Mouse (Mus musculus): ENCODE results near the gene Spats2l. TPM values are rescaled to one million over a fixed set of nuclear protein-coding genes. Genes with fewer than 3 reads are reported as not detected.
A peak's percentile ranks its signal among the peaks of the same experiment; 100 is the strongest.

Spats2l gene
- polyA plus RNA-seq, 1 experiment from 2014 or later, result 29.3 TPM

DNA sequence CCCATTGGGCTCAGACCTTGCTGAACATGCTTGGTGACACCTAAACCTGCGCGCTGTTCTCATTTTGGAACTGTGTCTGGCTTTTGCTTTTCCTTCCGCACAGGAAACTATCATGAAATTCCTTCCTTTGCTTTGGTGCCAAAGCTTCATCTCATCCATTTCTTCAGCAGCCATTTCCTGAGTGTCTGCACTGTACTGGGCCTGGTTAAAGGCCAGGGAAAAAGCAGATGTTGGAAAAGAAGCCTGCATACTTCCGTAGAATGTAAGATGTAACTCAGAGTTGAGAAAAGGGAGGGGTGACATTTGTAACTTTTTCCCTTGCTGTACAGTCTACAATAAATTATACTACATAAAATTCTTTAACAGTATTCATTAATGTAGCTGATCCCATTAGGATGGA, 18.2 kb downstream of the Spats2l start:
- Histone ChIP-seq H3K4me1 (no peaks in the 10 kb centered on the region), H3K36me3 (no peaks in the 10 kb centered on the region), H3K27me3 (ENCODE audit: low read depth, poor library complexity, severe bottlenecking) (no peaks in the 10 kb centered on the region), H3K27ac (no peak overlapping the region), H3K4me3 (no peak overlapping the region), H3K9me3 (replicated peaks) (no peaks in the 10 kb centered on the region)
- no peak for DNase-seq (ENCODE audit: low spot score)
- 92% methylated on average over 4 of the region's 4 CpGs for WGBS

DNA sequence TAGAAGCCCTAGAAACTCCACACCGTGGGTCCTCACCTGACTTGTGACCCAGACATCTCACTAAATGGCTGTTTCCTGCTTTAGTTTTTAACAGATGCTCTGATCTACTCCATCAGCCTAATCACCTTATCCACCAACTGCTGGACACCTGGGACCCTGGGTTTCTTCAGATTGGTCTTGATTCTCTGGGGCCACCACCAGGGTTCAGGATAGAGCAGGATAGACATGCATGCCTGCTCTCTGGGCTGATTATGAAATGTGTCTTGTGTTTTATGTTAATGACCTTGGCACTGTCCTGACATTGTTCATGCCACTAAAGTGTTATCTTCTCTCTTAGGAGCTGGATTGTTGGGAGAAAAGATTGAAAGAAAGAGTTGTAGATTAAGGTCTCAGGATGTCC, 21.9 kb downstream of the Spats2l start:
- WGBS, result 73% methylated on average over 1 of the region's 1 CpGs
- Histone ChIP-seq H3K9me3 (replicated peaks) (no peaks in the 10 kb centered on the region), H3K36me3 (no peaks in the 10 kb centered on the region), H3K4me3 (no peak overlapping the region), H3K27me3 (ENCODE audit: low read depth, poor library complexity, severe bottlenecking) (no peaks in the 10 kb centered on the region), H3K27ac (no peak overlapping the region), H3K4me1 (no peaks in the 10 kb centered on the region)
- no peak for DNase-seq (ENCODE audit: low spot score)

DNA sequence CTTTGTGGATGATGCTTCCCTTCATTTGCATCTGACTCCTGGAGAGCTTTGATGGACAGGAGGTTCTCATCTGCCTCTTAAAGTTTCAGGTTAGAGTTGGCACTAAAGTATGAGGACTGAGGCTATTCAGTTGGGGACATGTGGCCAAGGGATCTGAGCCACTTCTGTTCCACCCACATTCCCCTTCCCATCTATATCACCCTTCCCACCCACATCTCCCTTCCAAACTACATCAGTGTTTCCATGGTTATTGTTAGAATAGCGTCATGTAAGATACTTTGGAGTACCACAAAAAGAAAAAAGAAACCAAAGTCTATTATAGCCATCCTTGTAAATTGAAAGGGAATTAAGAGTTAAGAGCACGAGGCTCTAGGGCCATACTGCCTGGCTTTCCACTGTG, 25.4 kb downstream of the Spats2l start:
- no peak for DNase-seq (ENCODE audit: low spot score)
- Histone ChIP-seq H3K27ac (no peak overlapping the region), H3K4me1 (peaks cover 7% of the 10 kb centered on the region), H3K36me3 (no peaks in the 10 kb centered on the region), H3K4me3 (no peak overlapping the region), H3K27me3 (ENCODE audit: low read depth, poor library complexity, severe bottlenecking) (no peaks in the 10 kb centered on the region), H3K9me3 (replicated peaks) (no peaks in the 10 kb centered on the region)
- WGBS, result 86% methylated on average over 2 of the region's 2 CpGs

DNA sequence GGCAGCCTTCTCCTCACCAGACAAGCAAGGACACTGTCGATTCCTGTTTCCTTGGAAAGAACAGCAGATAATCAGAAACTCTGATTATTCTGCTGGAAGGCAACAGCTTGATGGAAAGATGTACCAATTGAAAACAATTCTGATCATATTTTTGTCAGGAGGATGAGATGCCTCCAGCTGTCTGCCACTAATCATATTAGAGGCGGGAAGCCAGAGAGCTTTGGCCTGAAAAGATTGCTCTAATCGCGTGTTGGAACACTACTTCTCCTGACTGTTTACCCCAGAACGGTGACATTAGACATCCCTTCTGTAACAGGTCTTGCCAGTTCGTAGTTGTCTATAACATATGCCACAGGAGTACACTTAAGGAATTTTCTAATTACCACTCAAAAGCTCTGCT, 26.9 kb downstream of the Spats2l start:
- H3K36me3 ChIP-seq, result no peaks in the 10 kb centered on the region
- H3K4me1 ChIP-seq, result peaks cover 21% of the 10 kb centered on the region
- no peaks in the 10 kb centered on the region for H3K9me3 ChIP-seq (replicated peaks)
- no peak overlapping the region for H3K27ac ChIP-seq
- H3K27me3 ChIP-seq (ENCODE audit: low read depth, poor library complexity, severe bottlenecking), result no peaks in the 10 kb centered on the region
- no peak overlapping the region for H3K4me3 ChIP-seq
- no peak for DNase-seq (ENCODE audit: low spot score)
- WGBS, result 90% methylated on average over 6 of the region's 6 CpGs

DNA sequence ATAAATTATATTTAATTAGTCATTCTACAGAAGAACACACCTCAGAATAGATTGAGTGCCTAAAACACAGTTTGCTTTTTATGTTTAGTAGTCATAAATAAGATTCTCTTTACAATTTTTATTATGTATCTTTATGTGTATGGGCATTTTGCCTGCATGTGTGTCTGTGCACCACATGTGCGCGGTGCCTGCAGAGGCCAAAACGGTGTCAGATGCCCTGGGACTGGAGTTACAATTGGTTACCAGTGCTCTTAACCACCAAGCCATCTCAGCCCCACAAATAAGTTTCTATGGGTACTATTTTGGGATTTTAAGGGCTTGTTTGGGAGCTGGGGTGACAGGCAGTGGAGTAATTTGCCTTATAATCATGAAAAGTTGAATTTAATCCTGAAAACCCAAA, 32.2 kb downstream of the Spats2l start:
- peaks cover 3% of the 10 kb centered on the region; the same call in 1 of the 2 replicates for H3K36me3 ChIP-seq
- DNase-seq (ENCODE audit: low spot score), result no peak
- no peak overlapping the region for H3K4me3 ChIP-seq
- H3K4me1 ChIP-seq, result peaks cover 55% of the 10 kb centered on the region
- H3K27me3 ChIP-seq (ENCODE audit: low read depth, poor library complexity, severe bottlenecking), result no peaks in the 10 kb centered on the region
- H3K9me3 ChIP-seq (replicated peaks), result no peaks in the 10 kb centered on the region
- peak overlapping the region; percentile 6; the same call in 1 of the 2 replicates for H3K27ac ChIP-seq
- 79% methylated on average over 3 of the region's 3 CpGs for WGBS

DNA sequence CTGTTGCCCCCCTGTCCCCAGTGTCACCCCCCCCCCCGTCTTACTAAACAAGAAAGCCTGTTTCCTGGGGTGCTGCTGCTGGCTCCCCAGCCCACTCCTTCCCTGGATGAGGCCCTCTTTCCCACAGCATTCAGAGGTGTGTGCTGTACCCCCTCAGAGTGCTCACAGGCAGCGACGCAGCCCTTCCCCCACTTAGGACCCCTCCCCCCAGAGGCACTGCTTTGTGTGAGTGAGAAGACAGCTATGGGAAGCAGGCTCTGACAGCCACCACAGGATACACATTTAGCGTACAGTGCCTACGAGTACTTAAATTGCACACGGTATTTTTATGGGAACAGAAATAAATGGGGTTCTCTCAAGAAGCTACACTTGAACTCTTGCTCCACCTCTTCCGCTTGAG, 33.9 kb downstream of the Spats2l start:
- Histone ChIP-seq H3K4me1 (peaks cover 55% of the 10 kb centered on the region), H3K27me3 (ENCODE audit: low read depth, poor library complexity, severe bottlenecking) (no peaks in the 10 kb centered on the region), H3K4me3 (no peak overlapping the region), H3K36me3 (peaks cover 3% of the 10 kb centered on the region; the same call in 1 of the 2 replicates), H3K9me3 (replicated peaks) (no peaks in the 10 kb centered on the region), H3K27ac (peak overlapping the region; percentile 72)
- 53% methylated on average over 7 of the region's 7 CpGs for WGBS
- DNase-seq (ENCODE audit: low spot score), result no peak

DNA sequence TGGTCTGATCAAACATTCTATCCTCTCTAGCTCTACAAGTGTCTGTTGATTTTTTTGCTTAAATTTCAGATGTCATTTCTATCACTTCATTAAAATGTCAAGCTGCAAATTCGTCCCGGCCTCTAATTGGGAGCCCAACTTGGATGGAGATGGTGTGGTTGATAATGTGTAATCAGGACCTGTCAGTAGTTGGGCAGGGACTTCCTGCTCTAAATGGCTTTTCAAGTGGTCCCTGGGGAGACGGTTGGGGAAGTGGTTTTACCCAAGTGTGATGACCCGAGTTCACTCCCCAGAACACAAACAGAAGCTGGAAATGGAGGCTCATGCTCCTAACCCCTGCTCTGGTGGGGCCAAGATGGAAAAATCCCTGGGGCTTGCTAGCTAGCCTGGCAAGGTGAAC, 36.3 kb downstream of the Spats2l start:
- 31% methylated on average over 4 of the region's 4 CpGs for WGBS
- H3K36me3 ChIP-seq, result peaks cover 3% of the 10 kb centered on the region; the same call in 1 of the 2 replicates
- no peaks in the 10 kb centered on the region for H3K9me3 ChIP-seq (replicated peaks)
- no peak overlapping the region for H3K27ac ChIP-seq
- no peak for DNase-seq (ENCODE audit: low spot score)
- no peak overlapping the region for H3K4me3 ChIP-seq
- no peaks in the 10 kb centered on the region for H3K27me3 ChIP-seq (ENCODE audit: low read depth, poor library complexity, severe bottlenecking)
- H3K4me1 ChIP-seq, result peaks cover 40% of the 10 kb centered on the region

DNA sequence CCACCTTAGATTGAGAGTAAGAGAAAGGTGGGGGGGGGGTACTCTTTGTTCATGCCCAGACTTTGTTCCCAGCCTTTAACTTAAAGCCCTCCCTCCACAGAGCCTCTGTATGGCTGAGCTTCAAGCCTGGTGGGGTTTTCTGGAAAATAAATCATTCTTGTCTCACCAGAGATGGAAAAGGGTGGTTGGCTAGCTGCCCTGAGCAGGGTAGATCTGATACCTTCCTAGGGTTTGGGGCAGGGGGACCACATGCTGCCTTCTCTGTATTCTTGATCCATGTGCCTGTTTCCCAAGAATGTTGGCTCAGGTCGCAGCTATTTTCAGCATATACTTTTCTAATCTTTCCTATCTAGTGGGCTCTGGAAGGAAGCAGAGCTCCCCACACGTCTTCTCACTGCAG, 43.1 kb downstream of the Spats2l start:
- 82% methylated on average over 2 of the region's 2 CpGs for WGBS
- H3K4me1 ChIP-seq, result peaks cover 12% of the 10 kb centered on the region

DNA sequence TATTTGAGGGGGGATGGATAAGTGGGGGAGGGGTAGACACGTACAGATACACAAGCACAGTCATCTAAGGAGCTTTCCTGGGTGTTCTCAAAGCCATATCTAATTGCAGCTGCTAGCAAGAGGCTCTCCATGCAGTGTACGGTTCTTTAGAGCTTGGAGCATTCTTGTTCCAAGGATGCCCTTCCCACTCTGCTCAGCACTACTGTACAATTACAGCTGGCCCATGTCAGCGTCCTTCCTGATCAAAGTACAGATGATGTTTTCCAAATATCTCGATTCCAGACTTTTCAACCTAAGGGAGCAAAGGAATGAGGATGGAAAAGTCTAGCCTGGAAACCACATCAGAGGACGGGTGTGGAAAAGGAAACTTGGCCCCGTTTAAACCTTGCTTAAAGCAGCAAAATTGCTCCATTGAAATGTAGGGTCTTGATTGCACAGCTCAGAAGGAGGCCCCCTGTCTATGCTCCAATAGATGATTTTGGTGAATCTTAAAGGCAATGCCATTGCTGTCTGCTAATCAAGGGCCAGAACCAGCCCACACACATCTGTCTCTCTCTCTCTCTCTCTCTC, 46.6 kb downstream of the Spats2l start:
- WGBS, result 85% methylated on average over 6 of the region's 6 CpGs
- Histone ChIP-seq H3K27me3 (ENCODE audit: low read depth, poor library complexity, severe bottlenecking) (no peaks in the 10 kb centered on the region), H3K27ac (no peak overlapping the region), H3K4me3 (no peak overlapping the region), H3K4me1 (peaks cover 15% of the 10 kb centered on the region), H3K36me3 (peaks cover 4% of the 10 kb centered on the region; the same call in 1 of the 2 replicates), H3K9me3 (replicated peaks) (no peaks in the 10 kb centered on the region)
- DNase-seq (ENCODE audit: low spot score), result no peak

More for the DNA sequence above, 43.1 kb downstream of the Spats2l start:
- no peak overlapping the region for H3K4me3 ChIP-seq
- no peaks in the 10 kb centered on the region for H3K9me3 ChIP-seq (replicated peaks)
- peaks cover 4% of the 10 kb centered on the region; the same call in 1 of the 2 replicates for H3K36me3 ChIP-seq
- no peak overlapping the region for H3K27ac ChIP-seq
- no peak for DNase-seq (ENCODE audit: low spot score)
- no peaks in the 10 kb centered on the region for H3K27me3 ChIP-seq (ENCODE audit: low read depth, poor library complexity, severe bottlenecking)

DNA sequence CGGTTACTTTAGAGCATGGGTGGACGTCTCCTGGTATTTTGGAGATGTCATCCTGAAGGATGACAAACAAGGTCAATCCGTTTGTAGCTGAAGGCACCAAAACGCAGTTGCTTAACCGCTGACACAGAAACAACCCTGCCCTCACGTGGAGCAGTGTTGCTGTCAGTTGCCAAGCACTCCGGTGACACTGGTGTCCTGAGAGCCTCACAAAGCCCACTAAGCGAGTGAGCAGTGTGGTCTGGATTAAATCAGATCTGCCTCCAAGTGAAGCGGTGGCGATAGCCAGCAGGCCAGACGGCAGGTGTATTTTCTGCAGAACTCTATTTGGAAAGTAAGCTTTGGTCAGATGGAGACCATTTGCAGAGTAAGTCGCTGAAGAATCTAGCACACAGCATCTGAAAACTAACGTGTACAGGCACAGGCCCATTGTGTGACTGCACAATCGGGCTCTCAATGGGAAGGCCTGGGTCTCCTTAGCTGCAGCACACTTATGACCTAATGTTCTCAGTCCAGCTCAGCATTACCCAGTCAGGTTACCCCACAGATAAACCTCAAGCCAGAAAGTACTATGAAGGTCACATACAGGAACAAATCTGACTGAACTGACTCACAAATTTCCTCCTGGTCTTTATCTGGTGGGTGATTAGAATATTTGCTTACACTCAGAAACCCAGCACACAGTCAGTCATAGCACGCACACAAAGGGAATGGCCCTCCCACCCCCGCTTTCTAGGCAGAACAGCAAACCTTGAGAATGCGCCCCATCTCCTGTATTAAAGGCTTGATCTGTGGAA, 51.2 kb downstream of the Spats2l start:
- H3K9me3 ChIP-seq (replicated peaks), result no peaks in the 10 kb centered on the region
- no peaks in the 10 kb centered on the region for H3K27me3 ChIP-seq (ENCODE audit: low read depth, poor library complexity, severe bottlenecking)
- WGBS, result 83% methylated on average over 17 of the region's 17 CpGs
- H3K4me1 ChIP-seq, result peaks cover 12% of the 10 kb centered on the region
- no peak overlapping the region for H3K27ac ChIP-seq
- no peak overlapping the region for H3K4me3 ChIP-seq
- no peak for DNase-seq (ENCODE audit: low spot score)
- H3K36me3 ChIP-seq, result no peaks in the 10 kb centered on the region

DNA sequence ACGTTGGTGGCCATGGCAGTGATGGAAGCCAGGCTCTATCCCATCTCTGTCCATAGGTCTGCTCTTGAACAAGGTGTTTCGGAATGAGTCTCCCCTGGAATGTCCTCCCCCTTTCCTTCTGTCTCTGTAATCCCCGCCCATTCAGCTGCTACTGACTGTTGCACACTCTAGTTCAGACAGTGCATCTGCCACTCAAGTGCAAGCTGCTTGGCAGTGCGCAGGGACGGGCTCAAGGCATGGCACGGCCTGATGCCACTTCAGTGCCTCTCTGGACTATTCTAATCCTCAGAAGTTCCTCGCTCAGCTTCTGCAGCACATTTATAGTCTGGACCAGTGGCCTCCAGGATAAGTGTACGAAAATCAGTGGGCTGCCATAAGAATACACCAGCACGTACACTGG, 52.3 kb downstream of the Spats2l start:
- Histone ChIP-seq H3K9me3 (replicated peaks) (no peaks in the 10 kb centered on the region), H3K4me1 (peaks cover 9% of the 10 kb centered on the region), H3K27me3 (ENCODE audit: low read depth, poor library complexity, severe bottlenecking) (no peaks in the 10 kb centered on the region), H3K27ac (no peak overlapping the region), H3K36me3 (no peaks in the 10 kb centered on the region), H3K4me3 (no peak overlapping the region)
- DNase-seq (ENCODE audit: low spot score), result no peak
- 89% methylated on average over 9 of the region's 9 CpGs for WGBS

DNA sequence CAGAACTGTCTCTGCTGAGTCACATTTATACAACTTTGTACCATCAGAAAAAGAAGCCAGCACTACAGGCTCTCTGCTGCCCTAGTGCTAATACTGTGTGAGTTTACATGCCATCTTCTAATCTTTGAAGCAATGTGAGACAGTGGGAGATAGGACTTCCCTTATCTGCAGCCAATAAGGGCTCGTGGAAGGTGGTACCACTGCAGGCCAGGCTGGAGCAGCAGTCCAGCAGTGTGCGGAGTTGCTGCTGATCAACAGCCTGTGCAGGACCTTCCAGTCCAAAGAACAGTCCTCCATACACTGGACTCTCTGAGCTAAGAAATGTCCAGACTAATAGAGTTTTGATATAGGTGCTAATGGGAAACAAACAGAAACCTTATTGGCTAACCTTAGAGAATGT, 59.2 kb downstream of the Spats2l start:
- Histone ChIP-seq H3K27ac (no peak overlapping the region), H3K4me1 (no peaks in the 10 kb centered on the region), H3K36me3 (no peaks in the 10 kb centered on the region), H3K27me3 (ENCODE audit: low read depth, poor library complexity, severe bottlenecking) (no peaks in the 10 kb centered on the region), H3K9me3 (replicated peaks) (no peaks in the 10 kb centered on the region), H3K4me3 (no peak overlapping the region)
- 87% methylated on average over 2 of the region's 2 CpGs for WGBS
- no peak for DNase-seq (ENCODE audit: low spot score)

DNA sequence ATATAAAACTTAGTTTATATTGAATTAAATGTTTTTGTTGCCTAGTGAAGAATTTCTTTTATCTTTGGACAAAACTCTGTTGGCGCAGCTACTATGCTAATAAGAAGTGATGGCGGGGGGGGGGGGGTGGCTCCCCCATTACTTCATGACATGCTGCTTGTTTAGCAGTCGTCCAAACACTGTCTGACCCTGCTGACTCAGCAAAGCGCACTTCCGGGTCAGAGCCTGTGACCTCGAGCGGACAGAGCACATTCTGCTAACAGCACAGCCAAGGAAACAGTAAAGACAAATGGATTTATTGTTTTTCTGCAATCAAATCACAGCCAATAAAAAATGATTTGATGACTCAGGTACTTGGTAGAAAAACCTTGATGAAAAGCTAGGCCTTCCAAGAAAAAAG, 61.2 kb downstream of the Spats2l start:
- Histone ChIP-seq H3K4me1 (no peaks in the 10 kb centered on the region), H3K27ac (no peak overlapping the region), H3K9me3 (replicated peaks) (no peaks in the 10 kb centered on the region), H3K4me3 (no peak overlapping the region), H3K36me3 (no peaks in the 10 kb centered on the region), H3K27me3 (ENCODE audit: low read depth, poor library complexity, severe bottlenecking) (no peaks in the 10 kb centered on the region)
- DNase-seq (ENCODE audit: low spot score), result no peak
- 62% methylated on average over 7 of the region's 7 CpGs for WGBS
